Mouse (Mus musculus) splenic B cell, adult 2 months (primary cell): ENCODE results near the gene Farsa.
"Not testable (repeated sequence)": the region's sequence is repeated elsewhere in the genome, so short reads cannot be mapped to it uniquely, and the experiment has no call there.

ENCODE experiments used
- DNase-seq: peaks from one replicate; pipeline ENCODE4 v3.0.0-alpha.2; 2011; ENCODE audit warnings: low read depth, low spot score
- H3K27me3 ChIP-seq: 2 replicates; pipeline ENCODE4 v1.6.1; 2012; ENCODE audit warnings: mild to moderate bottlenecking, low read length, moderate library complexity, mixed read lengths; ENCODE audit not compliant: control insufficient read depth, poor library complexity, insufficient read depth, severe bottlenecking
- H3K36me3 ChIP-seq: 2 replicates; pipeline ENCODE4 v1.6.1; 2012; ENCODE audit warnings: mild to moderate bottlenecking, low read length, moderate library complexity, mixed read lengths; ENCODE audit not compliant: control insufficient read depth, poor library complexity, insufficient read depth, severe bottlenecking

Farsa gene

DNA sequence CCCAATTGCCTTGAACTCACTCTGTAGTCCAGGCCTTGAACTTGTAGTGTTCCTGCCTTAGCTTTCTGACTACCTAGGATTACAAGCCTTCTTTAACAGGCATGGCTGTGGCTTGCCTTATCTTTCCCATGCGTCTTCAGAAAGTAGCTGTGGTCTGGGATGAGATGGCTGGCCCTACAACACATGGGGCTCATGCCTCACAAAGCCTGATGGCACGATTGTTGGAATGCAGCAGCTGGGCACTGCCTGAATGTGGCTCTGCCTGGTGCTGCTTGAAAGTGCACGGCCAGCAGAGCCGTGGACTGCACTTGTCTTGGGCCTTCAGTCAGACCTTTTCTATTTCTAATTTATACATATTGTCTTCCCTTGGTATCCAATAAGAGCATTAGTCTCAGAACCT is 27.9 kb downstream of the Farsa start:
- Histone ChIP-seq H3K27me3 (no peaks in the 10 kb centered on the region), H3K36me3 (no peaks in the 10 kb centered on the region)
- no peak for DNase-seq

DNA sequence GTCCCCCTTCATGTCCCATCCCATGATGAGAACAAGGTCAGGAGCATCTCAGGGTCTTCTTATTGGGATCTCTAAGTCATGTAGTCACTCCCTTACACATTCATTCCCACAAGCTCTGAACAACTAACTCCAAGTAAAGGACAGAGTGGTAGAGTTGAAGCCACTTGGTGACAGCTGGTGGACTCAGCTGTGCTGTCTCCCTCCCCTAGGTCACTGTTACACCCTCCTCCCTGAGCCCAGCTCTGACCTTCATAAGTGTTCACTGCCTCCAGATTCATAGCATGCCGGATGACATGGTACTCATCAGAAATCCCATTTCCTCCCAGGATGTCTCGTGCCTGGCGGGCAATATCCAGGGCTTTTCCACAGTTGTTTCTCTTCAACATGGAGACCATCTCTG is 31.5 kb downstream of the Farsa start:
- DNase-seq, result no peak
- H3K27me3 ChIP-seq, result no peaks in the 10 kb centered on the region
- no peaks in the 10 kb centered on the region for H3K36me3 ChIP-seq

DNA sequence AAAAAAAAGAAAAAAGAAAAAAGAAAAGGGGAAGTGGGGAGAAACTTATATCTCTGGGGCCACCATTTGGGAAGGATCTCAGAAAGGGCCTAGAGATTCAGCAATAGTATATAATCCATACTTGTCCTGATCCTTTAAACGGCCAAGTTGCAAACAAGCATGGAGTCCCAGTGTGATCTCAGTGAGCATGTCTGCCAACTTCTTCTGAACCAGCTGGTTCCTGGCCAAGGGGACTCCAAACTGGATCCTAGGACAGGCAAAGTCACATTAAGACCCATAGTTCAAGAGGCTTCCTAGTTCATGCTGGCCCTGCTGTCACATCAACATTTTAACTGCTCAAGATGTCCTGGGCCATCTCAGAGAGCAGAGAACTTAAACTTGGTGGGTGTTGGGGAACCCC is 32.4 kb downstream of the Farsa start:
- no peak for DNase-seq
- Histone ChIP-seq H3K36me3 (no peaks in the 10 kb centered on the region), H3K27me3 (no peaks in the 10 kb centered on the region)

DNA sequence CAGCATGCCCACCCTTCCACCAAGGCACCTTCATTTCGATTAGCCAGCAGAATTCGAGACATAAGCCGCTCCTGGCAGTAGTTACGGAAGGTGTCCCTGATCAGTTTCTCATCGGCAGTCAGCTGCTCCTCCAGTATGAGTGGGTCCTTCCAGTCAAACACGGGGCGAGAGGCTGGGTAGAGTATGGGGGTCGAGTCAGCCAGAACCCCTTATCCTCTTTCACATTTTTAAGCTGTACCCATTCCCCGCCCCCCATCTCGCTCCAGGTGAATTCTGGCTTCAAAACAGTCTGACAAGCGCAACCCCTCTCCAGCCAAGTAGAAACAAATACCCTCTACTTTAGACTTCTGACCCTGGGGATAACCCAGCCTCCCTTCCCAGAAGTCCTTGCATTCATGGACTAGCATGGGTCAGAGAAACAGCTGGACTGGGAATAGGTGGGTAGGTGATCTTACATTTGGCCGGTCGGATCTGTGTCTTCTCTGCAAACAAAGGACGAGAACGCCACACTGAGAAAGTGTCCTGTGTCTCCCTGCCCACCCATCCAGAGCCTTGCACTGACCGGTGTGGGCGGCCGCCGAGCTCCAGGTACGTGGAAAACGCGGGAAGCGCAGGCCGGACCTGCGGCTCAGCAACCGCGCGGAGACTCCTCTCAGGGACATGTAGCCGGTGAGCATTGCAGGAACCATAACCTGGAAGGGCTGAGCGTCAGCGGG is 36.4 kb downstream of the Farsa start:
- no peak for DNase-seq
- Histone ChIP-seq H3K27me3 (no peaks in the 10 kb centered on the region), H3K36me3 (no peaks in the 10 kb centered on the region)

DNA sequence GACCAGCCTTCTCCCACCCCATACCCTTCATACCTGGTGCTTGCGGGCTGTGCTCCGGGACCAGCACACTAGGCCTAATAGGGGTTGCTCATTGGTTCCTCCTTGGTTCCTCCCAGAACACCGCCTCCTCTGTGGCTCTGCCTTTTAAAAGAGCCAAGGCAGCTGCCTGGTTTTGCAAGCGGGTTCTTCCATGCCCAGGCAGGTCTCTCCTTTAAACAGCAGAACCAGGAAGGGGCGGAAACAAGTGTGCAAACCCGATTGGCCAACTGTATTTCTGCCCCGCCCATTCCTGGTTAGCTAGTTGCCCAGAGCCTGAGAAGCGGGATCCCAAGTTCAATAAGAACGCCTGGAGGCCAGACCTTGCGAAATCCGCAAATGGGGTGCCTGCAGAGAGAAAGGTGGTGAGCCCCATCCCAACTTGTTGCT is 36.9 kb downstream of the Farsa start, which contains the start of gene Gcdh:
Gene Gcdh (minus strand): TSS at position 213 of the 426 bp plus-strand sequence.
- H3K36me3 ChIP-seq, result no peaks in the 10 kb centered on the region

DNA sequence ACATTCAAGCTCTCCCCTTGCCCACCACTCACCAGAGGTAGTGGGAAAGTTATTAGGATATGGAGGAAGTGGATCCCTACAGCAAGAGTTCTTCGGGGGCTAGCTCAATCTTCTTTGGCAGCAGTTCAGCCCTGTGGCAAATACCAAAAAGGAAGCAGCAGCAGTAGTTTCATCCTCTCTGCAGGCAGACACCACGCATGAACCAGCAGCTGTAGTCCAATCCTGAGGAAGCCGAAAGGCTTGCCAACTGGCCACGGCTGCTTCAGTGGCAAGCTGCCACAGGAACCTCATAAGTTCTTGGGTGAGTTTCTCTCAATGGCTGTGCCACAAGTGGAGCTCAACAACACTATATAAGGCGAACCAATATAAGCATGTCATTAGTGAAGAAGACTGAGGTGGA is 39.2 kb downstream of the Farsa start:
- Histone ChIP-seq H3K27me3 (no peaks in the 10 kb centered on the region), H3K36me3 (no peaks in the 10 kb centered on the region)
- DNase-seq, result no peak

More for the DNA sequence above, 36.9 kb downstream of the Farsa start, which contains the start of gene Gcdh:
- DNase-seq, result peak; percentile 91
- H3K27me3 ChIP-seq, result no peaks in the 10 kb centered on the region

DNA sequence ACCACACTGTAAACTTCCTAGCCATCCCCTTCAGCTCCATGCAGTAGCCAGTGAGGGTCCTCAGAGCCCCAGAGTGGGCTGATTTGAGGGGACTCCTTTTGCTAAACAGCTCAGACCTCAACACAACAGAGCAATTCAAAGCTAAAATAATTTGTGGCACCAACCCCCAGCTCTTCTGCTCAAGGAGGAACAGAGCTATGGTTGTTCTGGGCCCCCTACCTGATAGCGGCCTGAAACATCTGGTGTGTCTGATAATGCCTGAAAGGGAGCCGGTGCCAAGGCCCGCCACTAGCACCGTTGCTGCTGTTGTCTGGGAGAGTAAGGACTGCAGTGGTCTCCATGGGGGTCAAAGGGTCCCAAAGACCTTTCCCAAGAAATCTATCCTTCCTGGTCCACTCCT is 44.3 kb downstream of the Farsa start:
- no peak for DNase-seq
- Histone ChIP-seq H3K27me3 (no peaks in the 10 kb centered on the region), H3K36me3 (no peaks in the 10 kb centered on the region)

DNA sequence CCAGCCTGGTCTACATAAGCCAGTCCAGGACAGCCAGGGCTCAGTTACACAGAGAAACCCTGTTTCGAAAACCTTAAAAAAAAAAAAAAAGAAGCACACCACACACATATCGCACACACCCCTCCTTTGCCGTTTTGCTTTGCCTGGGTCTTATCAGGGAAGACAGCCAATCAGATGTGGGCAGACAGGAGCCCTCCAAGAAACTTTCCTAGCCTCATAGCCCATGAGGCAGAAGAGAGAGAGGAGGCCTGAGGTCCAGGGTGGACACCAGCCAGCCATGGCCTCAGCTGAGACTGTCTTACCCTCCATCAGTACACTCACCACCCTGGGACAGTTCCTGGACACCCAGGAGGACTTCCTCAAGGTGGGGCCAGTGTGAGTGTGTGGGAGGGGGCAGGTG is 45.0 kb downstream of the Farsa start, which contains the start of gene Klf1:
Gene Klf1 (plus strand): TSS at position 177 of the 400 bp plus-strand sequence.
- H3K27me3 ChIP-seq, result no peaks in the 10 kb centered on the region
- no peaks in the 10 kb centered on the region for H3K36me3 ChIP-seq
- DNase-seq, result no peak

DNA sequence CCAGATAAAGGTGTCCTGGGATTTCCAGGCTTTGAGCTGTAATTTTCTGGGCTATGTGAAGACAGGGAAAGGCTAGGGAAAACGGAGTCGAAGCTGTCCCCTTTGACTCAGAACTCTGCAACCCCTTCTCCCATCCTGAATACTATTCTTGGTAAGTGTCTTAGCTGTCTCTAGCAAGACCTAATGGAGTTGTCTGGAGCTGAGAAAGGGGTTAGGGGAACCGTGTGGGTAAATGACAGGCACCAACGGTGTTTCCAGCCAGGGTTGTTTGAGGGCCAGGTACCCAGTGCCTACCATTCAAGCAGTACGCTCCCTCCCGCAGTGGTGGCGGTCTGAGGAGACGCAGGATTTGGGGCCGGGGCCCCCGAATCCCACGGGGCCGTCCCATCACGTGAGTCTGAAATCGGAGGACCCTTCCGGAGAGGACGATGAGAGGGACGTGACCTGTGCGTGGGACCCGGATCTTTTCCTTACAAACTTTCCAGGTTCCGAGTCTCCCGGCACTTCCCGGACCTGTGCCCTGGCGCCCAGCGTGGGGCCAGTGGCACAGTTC is 45.7 kb downstream of the Farsa start:
- H3K27me3 ChIP-seq, result no peaks in the 10 kb centered on the region
- H3K36me3 ChIP-seq, result no peaks in the 10 kb centered on the region
- no peak for DNase-seq

DNA sequence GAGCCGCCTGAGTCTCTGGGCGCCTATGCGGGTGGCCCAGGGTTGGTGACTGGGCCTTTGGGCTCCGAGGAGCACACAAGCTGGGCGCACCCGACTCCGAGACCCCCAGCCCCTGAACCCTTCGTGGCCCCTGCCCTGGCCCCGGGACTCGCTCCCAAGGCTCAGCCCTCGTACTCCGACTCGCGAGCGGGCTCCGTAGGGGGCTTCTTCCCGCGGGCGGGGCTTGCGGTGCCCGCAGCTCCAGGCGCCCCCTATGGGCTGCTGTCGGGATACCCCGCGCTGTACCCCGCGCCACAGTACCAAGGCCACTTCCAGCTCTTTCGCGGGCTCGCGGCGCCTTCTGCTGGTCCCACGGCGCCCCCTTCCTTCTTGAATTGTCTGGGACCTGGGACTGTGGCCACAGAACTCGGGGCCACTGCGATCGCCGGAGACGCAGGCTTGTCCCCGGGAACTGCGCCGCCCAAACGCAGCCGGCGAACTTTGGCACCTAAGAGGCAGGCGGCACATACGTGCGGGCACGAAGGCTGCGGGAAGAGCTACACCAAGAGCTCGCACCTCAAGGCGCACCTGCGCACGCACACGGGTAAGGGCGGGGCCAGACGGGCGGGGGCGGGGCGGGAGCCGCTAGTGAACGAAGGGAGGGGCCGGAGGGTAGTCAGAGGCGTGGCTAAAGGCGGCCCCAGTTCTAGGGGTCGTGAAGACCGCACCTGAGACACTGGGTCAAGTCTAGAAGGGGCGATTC is 46.3 kb downstream of the Farsa start:
- peak; percentile 92 for DNase-seq

DNA sequence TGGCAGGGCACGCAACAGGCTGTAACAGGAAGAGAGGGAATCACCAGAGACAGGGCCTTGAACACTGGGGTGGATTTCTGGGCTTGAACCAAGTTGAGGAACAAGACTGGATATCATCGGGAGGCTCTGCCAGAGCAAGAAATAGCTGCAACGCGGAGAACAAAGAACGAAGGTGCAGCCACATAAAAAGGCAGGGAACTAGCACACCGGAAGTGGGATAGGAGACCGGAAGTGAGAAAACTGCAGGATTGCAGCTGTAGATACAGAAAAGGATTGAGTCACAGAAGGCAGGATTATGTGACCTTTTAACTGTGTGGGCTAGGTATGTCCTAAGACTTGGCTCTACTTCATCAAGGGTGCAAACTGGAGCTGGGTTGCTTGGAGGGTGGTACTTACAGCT is 47.6 kb downstream of the Farsa start:
- H3K27me3 ChIP-seq, result no peaks in the 10 kb centered on the region
- no peak for DNase-seq
- H3K36me3 ChIP-seq, result no peaks in the 10 kb centered on the region

More for the DNA sequence above, 46.3 kb downstream of the Farsa start:
- Histone ChIP-seq H3K27me3 (no peaks in the 10 kb centered on the region), H3K36me3 (no peaks in the 10 kb centered on the region)

DNA sequence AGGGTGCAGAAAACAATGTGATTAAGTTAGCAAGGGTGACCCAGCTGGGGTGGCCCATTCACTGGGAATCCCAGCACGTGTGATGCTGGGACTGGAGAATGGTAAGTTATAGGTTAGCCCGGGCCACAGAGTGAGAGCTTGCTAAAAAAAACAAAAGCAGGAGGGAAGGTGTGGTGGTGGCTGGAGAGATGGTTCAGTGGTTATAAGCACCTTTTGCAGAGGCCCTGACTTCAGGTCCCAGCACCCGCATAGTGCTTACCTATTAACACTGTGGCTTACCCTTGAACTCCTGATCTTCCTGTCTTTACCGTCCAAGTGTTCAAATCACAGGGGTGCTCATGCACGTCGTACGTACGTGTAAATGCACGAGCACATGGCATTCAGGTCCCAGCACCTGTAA is 50.2 kb downstream of the Farsa start:
- Histone ChIP-seq H3K36me3 (no peaks in the 10 kb centered on the region), H3K27me3 (no peaks in the 10 kb centered on the region)
- DNase-seq, result no peak

DNA sequence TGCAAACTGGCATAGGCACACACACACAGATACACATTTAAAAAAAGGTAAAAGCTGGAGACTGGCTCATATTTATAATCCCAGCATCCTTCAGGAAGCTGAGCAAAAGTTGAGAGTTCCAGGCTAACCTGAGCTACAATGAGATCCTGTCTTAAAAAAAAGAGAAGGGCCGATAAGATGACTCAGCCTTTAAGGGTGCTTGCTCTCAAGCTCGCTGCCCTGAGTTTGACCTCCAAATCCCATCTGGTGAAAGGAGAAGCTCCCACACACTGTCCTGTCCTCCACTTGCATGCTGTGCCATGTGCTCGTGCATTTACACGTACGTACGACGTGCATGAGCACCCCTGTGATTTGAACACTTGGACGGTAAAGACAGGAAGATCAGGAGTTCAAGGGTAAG is 50.7 kb downstream of the Farsa start:
- Histone ChIP-seq H3K27me3 (no peaks in the 10 kb centered on the region), H3K36me3 (no peaks in the 10 kb centered on the region)
- DNase-seq, result no peak

DNA sequence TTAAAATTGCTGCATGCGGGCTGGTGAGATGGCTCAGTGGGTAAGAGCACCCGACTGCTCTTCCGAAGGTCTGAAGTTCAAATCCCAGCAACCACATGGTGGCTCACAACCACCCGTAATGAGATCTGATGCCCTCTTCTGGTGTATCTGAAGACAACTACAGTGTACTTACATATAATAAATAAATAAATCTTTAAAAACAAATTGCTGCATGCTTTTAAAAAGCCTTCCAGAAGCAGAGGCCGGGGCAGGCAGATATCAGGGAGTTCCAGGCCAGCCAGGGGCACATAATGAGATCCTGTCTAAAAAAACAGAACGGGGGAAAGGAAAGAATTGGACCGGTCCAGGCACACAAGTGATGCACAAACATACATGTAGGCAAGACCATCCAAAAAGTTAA is 51.2 kb downstream of the Farsa start:
- not testable (repeated sequence) for DNase-seq, H3K27me3 ChIP-seq, H3K36me3 ChIP-seq
